Mouse (Mus musculus) testis, adult 2 months (tissue): ENCODE data around the gene Cd300lb.

Source experiments
- CTCF ChIP-seq: fragments of 200-500 bp; IDR thresholded peaks from 2 replicates; pipeline ENCODE4 v1.5.1; 2012; ENCODE audit warnings: low read depth, mild to moderate bottlenecking, inconsistent platforms, low read length, moderate library complexity; ENCODE audit not compliant: control insufficient read depth, insufficient read depth, insufficient replicate concordance
- POLR2A ChIP-seq: fragments of 200-500 bp; IDR thresholded peaks from 2 replicates; pipeline ENCODE4 v1.6.1; 2012; ENCODE audit warnings: low read depth, mild to moderate bottlenecking, inconsistent platforms, low read length, moderate library complexity; ENCODE audit not compliant: control insufficient read depth

DNA sequence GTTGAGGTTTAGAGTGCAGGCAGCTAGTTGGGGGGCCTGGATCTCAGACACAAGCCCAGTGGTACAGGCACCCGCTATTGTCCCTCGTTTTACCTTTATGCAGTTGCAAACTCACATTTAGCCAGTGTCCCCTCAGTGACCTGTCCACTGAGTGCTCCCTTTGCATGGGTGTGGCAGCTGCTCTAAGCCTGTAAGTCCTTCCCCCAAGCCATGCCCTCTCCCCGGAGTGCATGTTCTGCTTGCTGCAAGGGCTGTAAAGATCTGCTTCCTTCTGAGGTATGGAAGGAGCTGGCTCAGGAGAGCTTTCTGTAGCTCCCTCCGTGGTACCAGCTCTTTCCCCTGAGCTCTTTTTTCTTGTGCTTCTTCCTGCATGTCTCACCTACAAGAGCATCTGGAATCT lies 595 bp downstream of the Cd300lb start:
- TF ChIP-seq CTCF = no peak
- TF ChIP-seq POLR2A = no peak
